Mouse (Mus musculus): ENCODE measurements around the gene Ankrd40.

Ankrd40 gene
- long read RNA-seq, experiment 1, transcript Ankrd40-203 (5 exons, 3,487 nt), result major isoform, 6 of 13 reads
- long read RNA-seq, experiment 1, partial matches to known transcripts, result 1 of 13 reads
- long read RNA-seq, experiment 1, other reads (novel, unspliced or antisense), result 3 of 13 reads
- long read RNA-seq, experiment 2, transcript Ankrd40-203 (5 exons, 3,487 nt), result major isoform, 14 of 29 reads
- long read RNA-seq, experiment 2, partial matches to known transcripts, result 12 of 29 reads
- long read RNA-seq, experiment 2, other reads (novel, unspliced or antisense), result 2 of 29 reads

GRCm38 (mm10) chr11:94327693-94328643 lies at the start of gene Ankrd40:
Gene Ankrd40 (plus strand): TSS chr11:94328001.
- intact Hi-C loops (cut with DNase I), result no loop called here

GRCm38 (mm10) chr11:94281199-94282181 lies 46.3 kb upstream of the Ankrd40 start, which contains the start of gene Gm21885:
Gene Gm21885 (plus strand): TSS chr11:94281873.
- intact Hi-C loops (cut with DNase I), result no loop called here

GRCm38 (mm10) chr11:94282291-94282690 lies 45.5 kb upstream of the Ankrd40 start:
- intact Hi-C loops (cut with DNase I), result no loop called here

GRCm38 (mm10) chr11:94283536-94284099 lies 44.2 kb upstream of the Ankrd40 start:
- intact Hi-C loops (cut with DNase I), result no loop called here

GRCm38 (mm10) chr11:94285886-94286574 lies 41.8 kb upstream of the Ankrd40 start:
- intact Hi-C loops (cut with DNase I), result no loop called here

GRCm38 (mm10) chr11:94287105-94287504 lies 40.7 kb upstream of the Ankrd40 start:
- intact Hi-C loops (cut with DNase I), result no loop called here

- intact Hi-C loops (cut with DNase I), result no loop called here
These were observed 37.6 kb upstream of the Ankrd40 start for GRCm38 (mm10) chr11:94290062-94290740.

- intact Hi-C loops (cut with DNase I), result no loop called here
These were observed 32.6 kb upstream of the Ankrd40 start for GRCm38 (mm10) chr11:94294996-94295845.

GRCm38 (mm10) chr11:94312733-94313132 lies 15.1 kb upstream of the Ankrd40 start:
- intact Hi-C loops (cut with DNase I), result no loop called here

- intact Hi-C loops (cut with DNase I), result no loop called here
These were observed 13.6 kb upstream of the Ankrd40 start for GRCm38 (mm10) chr11:94314098-94314652.

GRCm38 (mm10) chr11:94315308-94315707 lies 12.5 kb upstream of the Ankrd40 start:
- intact Hi-C loops (cut with DNase I), result no loop called here

GRCm38 (mm10) chr11:94316528-94316927 lies 11.3 kb upstream of the Ankrd40 start:
- intact Hi-C loops (cut with DNase I), result no loop called here

- intact Hi-C loops (cut with DNase I), result no loop called here
These were observed 10.8 kb upstream of the Ankrd40 start for GRCm38 (mm10) chr11:94317014-94317413.

- intact Hi-C loops (cut with DNase I), result no loop called here
These were observed 10.3 kb upstream of the Ankrd40 start for GRCm38 (mm10) chr11:94317515-94317914.

- intact Hi-C loops (cut with DNase I), result no loop called here
These were observed 9.7 kb upstream of the Ankrd40 start for GRCm38 (mm10) chr11:94318056-94318455.

- intact Hi-C loops (cut with DNase I), result no loop called here
These were observed 6.6 kb upstream of the Ankrd40 start for GRCm38 (mm10) chr11:94320969-94321930.

GRCm38 (mm10) chr11:94321931-94322400 lies 5.8 kb upstream of the Ankrd40 start, which contains the start of gene Luc7l3:
Gene Luc7l3 (minus strand): TSS chr11:94321988.
- intact Hi-C loops (cut with DNase I), result no loop called here

Measured in adrenal gland (tissue).